Mouse (Mus musculus) testis, adult 2 months (tissue): ENCODE results near the gene Fa2h.

Source experiments
- CTCF ChIP-seq: fragments of 200-500 bp; IDR thresholded peaks from 2 replicates; pipeline ENCODE4 v1.5.1; 2012; ENCODE audit warnings: low read depth, mild to moderate bottlenecking, inconsistent platforms, low read length, moderate library complexity; ENCODE audit not compliant: control insufficient read depth, insufficient read depth, insufficient replicate concordance
- POLR2A ChIP-seq: fragments of 200-500 bp; IDR thresholded peaks from 2 replicates; pipeline ENCODE4 v1.6.1; 2012; ENCODE audit warnings: low read depth, mild to moderate bottlenecking, inconsistent platforms, low read length, moderate library complexity; ENCODE audit not compliant: control insufficient read depth

DNA sequence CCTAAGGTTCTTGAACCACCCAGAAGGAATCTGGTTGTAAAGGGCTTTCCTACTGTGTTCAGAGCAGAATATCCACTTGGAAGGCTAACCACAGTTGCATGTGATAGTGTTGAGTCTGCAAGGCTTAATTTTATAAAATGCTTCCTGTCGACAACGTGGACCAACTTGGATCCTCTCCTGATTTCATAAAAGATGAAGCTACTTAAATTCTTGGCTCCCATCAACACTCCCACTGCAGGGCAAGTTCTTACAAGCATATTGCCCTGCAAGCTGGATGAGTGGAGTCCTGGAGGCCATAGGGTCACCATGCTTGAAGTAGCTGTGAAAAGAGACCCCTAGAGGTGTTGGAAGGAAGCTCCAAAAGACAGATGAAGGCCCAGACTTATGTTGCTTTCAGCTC is 29.0 kb upstream of the Fa2h start:
- TF ChIP-seq CTCF (no peak), POLR2A (no peak)
